Mouse (Mus musculus) layer of hippocampus, postnatal 36 days (tissue): Measurements from ENCODE around the gene Nrxn3. TPM values are rescaled to one million over a fixed set of nuclear protein-coding genes. Genes with fewer than 3 reads are reported as not detected.

Experiments used
- DNase-seq, 2 experiments: peaks; one replicate each; pipeline ENCODE4 v3.0.0; 2022
- total RNA-seq, 2 experiments: library from RNA; stranded (reverse); gene quantifications; 2 replicates each; pipeline ENCODE4 v1.2.3; 2021

Gene Nrxn3
- total RNA-seq, 2 experiments from 2014 or later: 185 to 190 TPM

DNA sequence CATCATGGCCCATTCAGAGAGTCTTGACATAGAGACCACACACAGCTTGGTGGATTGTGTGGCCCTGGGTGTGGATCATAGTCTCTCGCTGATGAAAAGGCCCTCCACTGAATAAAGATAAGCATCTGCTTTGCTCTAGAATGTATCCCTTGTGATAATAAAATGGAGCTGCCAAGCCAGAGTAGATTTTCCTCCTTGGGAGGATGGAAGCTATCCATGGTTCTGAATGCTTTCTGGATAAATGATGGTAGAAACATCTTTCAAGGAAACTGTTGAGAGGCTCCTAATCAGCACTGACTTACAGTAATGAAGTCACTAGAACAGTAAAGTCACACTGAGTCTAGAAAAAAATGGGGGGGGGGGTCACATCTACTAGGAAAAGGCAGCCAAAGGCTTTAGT, 989.1 kb downstream of the Nrxn3 start:
- DNase-seq: no peak

DNA sequence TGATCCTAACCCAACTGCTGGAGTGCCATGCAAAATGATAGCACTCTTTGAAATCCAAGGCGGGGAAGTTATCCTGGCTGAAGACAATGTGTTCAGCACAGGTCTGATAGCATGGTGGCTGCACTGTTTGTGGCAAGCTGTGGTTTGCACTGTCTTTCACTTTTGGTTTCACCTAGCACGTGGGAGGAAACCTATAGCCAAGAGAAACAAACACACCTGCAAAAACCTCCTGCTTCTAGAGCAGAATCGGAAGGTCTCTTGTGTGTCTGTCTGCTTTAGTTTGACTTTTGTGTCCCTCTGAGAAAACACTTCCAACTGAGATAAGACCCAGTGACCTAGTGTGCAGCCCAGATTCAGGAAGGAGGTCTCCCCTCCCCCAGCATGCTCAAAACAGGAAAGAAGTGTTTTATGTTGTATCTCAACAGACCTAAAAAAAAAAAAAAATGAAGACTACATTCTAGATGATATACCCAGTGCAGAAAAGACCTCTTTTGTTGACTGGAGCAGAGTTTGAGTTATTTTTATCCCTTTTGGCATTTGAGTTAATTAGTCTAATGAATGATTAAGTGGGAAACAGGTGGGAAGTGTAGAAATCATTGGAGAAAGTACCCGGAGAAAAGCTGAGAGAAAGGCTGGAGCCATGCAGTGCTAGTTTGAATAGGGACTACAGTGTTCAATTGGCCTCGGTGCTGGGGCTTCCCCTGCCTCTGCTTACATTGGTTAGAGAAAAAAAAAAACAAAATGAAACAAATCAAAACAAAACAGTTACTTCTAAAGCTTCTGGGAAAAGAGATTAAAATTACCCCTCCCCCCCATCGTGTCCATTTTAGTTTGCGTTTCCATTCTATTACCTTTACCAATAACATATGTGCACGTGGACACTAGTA, 996.8 kb downstream of the Nrxn3 start:
- DNase-seq: no peak

DNA sequence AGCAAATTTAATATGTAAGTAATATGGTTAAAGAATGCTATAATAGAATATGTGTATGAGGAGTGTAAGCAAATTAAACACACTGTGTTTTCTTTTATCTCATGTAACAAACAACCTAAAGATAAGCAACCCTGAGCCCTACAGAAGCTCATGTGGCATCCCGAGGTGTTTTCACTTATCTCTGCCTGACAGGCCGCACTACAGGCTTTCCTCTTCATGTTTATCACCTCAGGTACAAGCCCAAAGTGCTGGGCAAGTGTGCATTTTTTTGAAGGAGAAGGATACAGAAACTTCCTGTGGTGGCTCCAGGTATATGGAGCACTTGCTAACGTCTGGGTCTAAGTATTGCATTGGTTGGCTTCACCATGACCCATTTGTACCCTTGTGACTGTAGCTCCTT, 998.3 kb downstream of the Nrxn3 start:
- DNase-seq: no peak

DNA sequence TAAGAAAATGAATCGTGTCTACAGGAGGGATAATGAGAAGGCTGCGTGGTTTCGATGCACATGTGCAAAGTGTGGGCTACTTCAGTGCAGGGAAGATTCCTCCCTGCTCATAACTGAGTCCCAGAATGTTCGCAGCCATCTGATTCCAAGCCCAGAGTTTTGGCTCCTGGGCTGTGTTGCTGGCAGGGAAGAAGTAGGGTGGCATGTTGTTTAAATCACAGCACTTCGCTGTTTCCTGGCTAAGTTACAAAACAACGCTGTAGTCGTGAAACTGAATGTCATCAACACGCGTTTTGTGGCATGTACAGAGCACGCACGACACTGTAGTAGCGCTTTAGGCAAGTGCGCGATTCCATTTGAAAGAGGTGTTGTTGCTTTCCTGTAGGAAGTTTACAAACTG, 999.8 kb downstream of the Nrxn3 start:
- peak; percentile 38 to 39 for DNase-seq

DNA sequence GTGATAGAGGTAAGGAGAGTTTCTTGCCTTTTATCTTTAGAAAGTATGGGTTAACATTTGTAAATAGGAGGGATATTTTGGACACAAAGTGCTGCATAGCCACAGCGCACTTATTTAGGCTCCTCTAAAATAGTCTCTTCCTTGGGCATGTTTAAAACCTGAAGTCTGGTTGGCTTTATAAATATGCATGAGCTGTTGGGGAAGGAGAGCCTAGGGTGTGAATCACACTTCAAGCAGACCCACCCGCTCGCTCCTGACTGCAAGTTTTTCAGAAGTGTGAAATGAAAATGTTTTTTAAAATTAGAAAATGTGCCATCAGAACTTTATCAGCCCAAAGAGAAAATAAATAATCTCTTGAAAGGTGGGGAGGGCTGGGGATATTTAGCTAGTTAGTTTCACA, 1001.4 kb downstream of the Nrxn3 start:
- no peak for DNase-seq

DNA sequence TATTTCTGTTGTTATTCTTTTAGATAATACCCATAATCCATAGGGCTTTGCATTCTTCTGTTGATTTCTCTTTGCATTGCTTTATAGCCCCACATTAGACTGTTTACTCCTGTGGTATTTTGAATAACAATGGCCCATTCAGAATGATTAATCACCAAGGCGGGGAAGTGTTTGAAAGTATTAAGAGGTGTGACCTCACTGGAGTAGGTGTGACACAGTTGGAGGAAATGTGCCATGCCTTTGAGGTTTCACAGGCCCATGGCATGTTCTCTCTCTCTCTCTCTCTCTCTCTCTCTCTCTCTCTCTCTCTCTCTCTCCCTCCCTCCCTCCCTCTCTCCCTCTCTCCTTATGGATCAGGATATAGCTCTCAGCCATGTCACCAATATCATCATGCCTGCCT, 1019.6 kb downstream of the Nrxn3 start:
- no peak for DNase-seq

DNA sequence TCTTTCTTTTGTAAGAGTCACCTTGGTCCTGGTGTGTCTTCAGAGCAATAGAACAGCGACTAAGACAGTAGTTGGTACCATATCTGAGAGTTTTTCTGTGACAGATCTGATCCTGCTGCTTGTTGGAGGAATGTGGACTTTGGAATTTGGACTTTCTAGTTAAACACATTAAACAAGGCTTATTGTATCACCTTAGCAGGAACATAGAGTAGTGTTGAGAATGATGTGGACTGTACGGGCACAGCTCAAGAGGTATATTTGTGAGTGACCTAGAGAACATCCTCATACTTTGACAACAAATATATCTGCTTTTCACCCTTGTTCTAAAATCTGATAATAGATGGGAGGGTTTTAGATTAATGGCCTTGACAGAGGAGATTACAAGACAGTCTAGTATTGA, 1020.1 kb downstream of the Nrxn3 start:
- DNase-seq: no peak

DNA sequence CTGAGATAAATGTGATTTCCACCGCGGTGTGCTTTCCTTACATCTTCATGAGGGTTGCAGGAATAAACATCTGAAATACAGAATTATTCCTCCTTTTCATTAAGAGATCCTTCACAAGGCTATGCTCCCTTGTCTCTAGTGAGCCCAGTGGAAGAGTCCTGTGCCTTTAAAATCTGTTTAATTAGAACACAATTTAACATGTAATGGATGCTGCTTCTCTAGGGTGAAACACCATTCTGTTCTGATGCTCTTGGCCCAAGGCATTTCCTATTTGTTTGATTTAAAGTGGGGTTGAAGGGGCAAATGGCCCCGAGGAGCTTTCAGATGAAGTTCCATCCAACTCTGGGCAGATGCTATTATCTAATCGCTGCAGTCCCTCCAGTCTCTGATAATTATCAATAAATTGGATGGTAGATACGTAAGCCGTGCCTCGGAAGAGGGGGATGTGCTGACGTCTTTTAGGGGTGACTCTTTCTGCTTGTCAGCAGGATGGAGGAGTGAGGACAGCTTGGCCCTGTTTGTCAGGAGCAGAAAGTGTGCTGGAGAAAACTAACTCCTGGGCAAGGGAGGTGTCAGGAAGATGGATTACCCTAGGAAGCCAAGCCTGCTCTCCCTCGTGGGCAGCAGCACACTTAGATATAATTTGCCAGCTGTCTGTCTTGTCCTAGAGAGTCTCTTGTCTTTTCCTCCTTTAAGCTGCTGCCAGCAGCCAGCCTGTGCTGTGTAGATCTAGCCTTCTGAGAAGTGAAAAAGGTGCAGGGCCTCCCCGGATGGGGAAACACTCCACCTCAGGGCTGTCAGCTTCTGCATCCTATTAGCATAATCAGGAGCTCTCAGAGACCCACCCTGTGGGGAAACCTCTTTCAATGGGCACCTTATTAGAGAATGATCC, 1041.8 kb downstream of the Nrxn3 start:
- peak in 1 of 2 experiments; percentile 5 for DNase-seq

DNA sequence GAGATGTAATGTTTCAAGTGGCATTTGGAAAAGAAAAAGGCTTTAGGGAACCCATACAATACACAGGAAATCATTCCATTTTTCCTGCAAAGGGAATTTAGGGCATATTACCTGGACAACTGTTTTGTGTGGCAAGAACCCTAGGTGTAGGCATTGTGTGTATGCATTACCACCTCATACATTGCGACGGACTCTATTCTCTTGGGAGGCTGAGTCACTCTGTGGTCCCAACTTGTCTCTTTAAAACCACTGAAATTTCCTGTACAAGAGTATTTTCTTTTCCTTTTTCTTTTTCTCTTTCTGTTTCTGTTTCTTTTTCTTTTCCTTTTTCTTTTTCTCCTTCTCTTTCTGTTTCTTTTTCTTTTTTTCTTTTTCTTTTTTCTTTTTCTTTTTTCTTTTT, 1042.5 kb downstream of the Nrxn3 start:
- no peak for DNase-seq

DNA sequence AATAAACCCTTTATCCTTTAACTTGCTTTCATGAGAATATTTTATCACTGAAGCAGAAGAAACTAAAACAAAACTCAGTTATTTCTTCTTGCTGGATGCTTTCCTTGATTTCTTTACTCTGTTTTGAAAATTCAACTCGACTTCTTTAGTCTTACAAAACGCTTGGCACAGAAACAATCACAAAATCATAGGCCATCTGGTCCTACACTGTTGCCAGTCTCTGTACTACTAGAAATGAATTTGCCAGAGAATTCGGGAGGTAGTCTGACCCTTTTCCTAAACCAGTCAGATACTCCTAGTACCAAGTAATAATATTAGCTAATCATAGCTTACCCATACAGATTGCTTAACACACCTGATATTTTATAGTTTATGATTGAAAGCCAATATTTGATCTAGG, 1066.1 kb downstream of the Nrxn3 start:
- no peak for DNase-seq

DNA sequence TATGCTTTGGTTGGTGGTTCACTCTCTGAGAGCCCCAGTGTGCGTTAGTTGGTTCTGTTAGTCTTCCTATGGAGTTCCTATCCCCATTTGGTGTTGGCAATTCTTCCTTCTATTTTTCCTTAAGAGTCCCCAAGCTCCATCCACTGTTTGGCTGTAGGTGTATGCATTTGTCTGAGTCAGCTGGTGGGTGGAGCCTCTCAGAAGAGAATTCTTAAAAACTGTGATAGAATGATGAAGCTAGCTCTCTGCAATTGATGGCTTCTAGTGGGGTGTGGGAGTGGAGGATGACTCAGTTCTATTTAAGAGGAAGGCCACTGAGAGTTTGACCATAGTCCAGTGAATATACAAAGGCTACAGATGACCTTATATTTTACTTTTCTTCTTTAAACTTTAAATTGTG, 1067.3 kb downstream of the Nrxn3 start:
- DNase-seq: no peak

DNA sequence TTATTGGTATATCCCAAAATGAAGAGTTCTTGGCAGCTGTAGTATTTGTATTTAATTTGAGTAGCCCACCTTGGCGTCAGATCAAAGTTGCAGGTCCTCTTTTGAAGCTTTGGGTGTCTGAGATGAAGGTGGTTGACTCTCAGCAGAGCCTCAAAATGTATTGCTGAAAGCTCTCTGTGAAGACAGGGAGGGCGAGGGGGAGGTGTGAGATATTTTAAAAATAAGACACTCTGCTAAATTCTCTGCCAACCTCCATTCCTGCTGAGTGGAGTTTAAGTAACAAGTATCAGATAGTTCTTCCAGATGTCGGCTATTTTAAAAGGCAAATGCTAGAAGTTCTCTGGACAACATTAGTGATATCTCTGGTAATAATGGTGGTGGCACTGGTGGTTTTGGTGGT, 1069.2 kb downstream of the Nrxn3 start:
- DNase-seq: no peak

DNA sequence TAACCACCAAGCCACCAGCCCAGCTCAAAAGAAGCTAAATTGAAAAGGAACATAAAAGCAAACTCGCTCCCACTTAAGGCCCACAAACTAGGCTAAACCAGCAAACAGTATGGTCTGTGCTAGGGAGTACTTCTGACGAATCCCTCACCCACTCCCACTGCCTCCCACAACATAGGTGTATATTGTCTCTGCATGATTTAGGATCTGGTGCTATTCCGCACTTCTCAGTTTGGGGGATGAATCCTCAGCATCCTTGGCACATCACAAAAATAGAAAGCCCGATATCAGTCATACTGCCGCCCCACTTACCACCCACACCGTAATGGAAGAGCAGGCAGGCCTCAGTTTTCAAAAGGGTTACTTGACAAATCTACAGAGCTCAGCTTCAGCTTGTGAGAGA, 1072.1 kb downstream of the Nrxn3 start:
- no peak for DNase-seq

DNA sequence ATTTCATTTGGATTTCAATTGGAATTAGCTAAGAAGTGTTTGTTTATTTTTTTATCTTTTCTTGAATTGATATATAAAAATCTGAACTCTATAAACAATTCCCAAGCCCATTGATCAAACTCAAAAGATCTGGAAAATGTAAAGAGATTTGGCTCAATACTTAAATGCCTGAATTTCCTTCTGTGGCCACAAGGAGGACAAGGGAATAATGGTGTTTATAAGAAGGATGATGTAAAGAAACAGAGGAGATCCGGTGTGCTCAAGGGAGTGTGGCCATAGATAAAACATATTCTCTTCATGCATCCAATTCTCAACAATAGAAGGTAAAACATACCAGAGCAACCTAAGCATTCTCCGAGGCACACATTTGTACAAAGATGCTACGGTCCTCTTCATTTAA, 1085.5 kb downstream of the Nrxn3 start:
- DNase-seq: no peak

DNA sequence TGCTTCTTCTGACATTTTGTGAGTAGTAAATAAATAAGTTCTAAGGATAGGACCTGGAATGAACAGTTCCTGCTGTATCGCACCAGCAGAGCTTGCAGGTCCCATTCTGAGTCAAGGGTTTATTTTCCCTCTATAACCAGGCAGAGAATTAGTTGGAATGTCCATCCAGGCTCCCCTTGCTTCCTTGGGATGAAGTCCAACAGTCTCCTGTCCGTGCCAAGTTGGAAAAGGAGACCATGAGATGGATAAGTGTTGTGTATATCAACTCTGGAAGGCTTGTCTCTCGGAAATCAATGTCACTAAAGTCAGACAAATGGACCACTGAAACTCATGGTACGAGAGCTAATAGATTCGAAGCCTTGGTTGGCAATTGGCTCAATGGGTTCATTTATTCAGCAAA, 1087.5 kb downstream of the Nrxn3 start:
- no peak for DNase-seq

DNA sequence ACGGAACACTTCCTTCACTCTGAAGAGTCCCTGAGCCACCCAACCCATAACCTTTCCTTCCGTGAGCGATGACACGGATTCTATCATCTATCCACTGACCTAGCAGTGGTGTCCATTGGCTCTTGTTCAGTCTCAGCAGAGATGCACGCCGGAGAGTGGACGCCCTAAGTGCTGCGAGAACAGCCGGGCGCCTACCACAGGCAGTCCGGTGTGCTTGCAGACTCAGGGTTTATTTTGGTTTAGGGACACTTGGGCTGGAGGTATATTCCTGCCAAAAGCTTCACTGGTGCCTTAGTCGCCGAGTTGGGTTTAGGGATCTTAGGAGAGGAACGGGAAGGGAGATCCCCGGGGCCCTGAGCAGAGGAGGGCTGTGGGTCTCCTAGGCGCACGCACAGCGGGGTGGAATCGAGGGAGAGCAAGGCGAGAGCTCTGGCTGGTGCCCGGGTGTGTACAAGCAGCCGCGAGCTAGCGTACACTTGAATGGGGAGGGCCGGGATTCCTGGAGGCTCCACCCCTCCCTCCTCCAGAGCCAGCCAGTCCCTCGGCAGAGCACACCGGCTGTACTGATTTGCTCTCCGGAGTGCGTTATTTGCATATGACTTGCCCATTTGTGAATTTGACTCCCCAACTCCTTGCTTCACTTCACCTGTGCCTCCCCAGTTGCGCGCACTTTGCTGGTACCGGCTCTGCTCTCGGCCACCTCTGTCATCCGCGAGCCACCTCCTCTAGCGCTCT, 1089.3 kb downstream of the Nrxn3 start:
- DNase-seq: peak; percentile 68 to 75

DNA sequence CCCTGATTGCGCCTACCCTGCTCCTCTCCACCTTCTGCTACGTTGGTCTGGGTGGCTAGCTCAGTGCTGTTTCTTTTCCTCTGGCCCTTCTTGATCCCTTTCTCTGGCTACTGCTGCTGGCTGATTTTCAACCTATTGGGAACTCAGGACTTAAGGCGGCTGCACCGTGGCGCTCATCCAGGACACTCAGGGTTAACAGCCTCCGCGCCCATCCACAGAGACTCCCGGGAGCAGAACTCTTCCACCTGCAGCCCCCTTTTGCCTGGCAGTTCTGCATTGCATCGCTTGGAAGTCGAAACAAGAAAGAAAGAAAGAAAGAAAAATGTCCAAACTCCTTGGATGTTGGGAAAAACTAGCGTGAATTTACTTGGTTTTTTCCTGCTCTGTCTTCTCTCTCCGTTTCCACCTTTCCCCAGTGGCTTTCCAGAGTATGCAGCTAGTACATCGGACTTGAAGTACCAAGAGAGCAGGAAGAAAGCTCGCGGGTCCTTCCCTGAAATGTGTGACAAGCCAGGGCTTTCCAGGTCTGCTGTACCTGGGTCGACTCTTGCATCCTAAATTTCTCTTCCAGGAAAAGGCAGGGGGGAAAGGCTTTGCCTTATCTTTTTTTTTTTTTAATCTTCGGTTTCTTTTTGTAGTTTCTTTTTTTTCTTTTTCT, 1090.0 kb downstream of the Nrxn3 start:
- no peak for DNase-seq

DNA sequence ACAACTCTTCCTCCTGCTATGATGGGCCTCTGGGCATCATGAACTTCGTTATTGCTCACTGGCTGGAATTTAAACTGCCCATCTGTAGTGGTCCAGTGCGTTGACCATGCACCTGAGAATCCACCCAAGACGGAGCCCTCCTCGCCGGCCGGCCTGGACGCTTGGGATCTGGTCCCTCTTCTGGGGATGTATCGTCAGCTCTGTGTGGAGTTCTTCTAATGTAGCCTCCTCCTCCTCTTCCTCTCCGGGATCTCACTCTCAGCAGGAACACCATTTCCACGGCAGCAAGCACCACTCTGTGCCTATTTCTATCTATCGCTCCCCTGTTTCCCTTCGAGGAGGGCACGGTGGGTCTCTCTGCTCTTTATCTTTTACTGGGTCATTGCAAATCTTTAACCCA, 1090.6 kb downstream of the Nrxn3 start:
- no peak for DNase-seq

DNA sequence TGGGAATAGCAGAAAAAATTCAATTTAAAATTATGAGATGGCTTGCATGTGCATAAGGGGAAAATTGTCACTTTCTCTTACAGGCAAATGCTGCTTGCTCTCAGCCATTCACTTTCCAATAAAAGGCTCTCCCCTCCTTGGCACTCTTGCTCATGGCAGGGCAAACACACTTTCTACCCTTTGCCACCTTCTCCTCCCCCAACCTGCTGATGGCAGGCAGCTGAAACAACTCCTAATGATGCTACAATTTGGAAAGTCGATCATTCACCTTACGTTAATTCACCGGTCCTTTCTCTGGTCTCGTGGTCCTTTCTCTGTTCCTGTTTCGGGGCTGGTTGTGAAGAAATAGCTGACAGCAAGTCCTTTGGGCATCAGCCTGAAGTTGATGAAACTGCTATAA, 1091.0 kb downstream of the Nrxn3 start:
- DNase-seq: no peak

DNA sequence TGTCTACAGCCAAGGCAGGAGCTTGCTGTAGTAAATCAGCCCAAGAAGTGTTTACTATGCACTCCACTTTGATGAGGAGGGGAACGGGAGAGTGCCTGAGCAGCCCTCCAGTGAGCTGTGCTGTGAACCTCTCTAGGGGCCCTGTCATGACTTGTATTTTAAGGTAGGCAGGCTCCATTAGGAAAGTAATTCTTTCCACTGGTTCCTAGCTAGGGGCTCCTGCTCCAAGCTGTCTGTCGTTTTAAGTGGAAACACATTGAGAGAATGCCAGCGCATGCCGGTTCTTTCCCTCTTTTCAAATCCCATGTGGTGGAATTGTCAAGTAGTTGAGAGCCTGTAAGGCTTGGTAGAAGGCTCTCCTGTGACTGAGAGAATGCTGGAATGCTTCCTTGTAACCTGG, 1091.9 kb downstream of the Nrxn3 start:
- no peak for DNase-seq

DNA sequence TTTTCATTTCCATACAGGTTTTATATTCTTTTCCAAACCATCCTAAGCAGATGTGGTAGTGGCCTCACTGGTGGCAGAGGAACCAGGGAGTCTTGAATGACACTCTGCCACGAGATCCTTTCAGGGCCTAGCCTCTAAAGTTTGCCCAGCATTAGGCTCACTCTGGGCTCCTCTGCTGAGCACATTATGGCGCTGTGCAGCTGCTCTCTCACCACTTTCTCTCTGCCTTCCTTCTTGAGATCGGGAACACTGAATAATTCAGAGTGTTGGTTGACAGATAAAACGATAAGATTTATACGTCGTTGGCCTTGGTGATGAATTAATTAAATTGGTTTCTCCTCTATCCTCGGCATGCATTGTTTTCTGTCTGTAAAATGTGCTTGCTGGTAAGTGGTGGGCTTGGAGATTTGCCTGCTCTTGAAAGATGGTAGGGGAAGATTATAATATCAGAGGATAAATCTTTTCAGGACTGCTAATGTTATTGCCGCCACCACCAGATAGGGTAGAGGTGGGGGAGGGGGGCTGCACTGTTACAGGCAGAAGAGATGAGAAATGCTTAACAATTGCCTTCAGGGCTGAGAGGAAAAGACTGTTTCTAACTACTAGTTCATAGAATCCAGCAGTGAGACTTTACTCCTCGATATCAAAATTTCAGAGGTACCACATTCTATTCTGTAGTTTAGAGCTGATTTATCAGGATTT, 1094.5 kb downstream of the Nrxn3 start:
- DNase-seq: no peak

DNA sequence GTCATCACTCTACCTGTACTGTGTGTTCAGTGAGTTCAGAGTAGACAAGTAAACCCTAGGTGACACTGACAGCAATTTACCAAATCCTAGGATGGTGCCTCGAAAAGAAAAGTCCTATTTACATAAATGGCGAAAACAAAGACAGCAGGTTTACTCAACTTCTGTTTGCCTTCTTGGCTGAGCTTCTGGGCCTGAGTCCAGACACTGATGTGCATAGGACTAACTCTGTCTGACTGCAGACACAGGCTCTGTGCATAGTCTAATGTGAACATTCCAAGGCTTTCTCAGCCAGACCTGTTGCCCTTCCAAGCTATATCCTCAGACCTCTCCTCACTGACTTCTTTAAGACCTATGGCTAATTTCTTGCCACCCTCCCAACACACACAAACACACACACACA, 1095.5 kb downstream of the Nrxn3 start:
- DNase-seq: no peak
